Mouse (Mus musculus): Measurements from ENCODE around the gene Smim22. TPM values are rescaled to one million over a fixed set of nuclear protein-coding genes. Genes with fewer than 3 reads are reported as not detected.

Smim22 gene
- polyA plus RNA-seq, 1 experiment from 2014 or later, result 57.4 TPM

- Histone ChIP-seq H3K4me1 (replicated peaks; ENCODE audit: control insufficient read depth, insufficient read depth, low read length) (peaks cover 10% of the 10 kb centered on the region), H3K4me2 (ENCODE audit: low read length) (peak within 1 kb of the TSS; percentile 67), H3K27ac (ENCODE audit: low read depth) (peak within 1 kb of the TSS; percentile 51; the same call in 1 of the 2 replicates), H3K9me3 (ENCODE audit: control insufficient read depth, low read length) (no peaks in the 10 kb centered on the region), H3K27me3 (replicated peaks; ENCODE audit: control insufficient read depth, insufficient read depth, low read length) (no peaks in the 10 kb centered on the region), H3K36me3 (ENCODE audit: control insufficient read depth, insufficient read depth, low read length) (peaks cover 51% of the 10 kb centered on the region), H3K4me3 (ENCODE audit: low read depth, low read length) (peak within 1 kb of the TSS; percentile 73), H3K9ac (ENCODE audit: low read length) (peak within 1 kb of the TSS; percentile 67)
- DNase-seq (ENCODE audit: low spot score), result peak; percentile 99
- ATAC-seq (replicated peaks; ENCODE audit: low FRiP score, low TSS enrichment, low read depth), result peak; percentile 99
- under 1% methylated on average over 56 of the region's 63 CpGs for WGBS
Observed at GRCm38 (mm10) chr16:5013054-5013838, 6.2 kb downstream of the Smim22 start, which contains the start of gene Rogdi. Gene Rogdi (minus strand): TSS chr16:5013553.

- Histone ChIP-seq H3K4me2 (ENCODE audit: low read length) (no peak overlapping the region), H3K4me1 (replicated peaks; ENCODE audit: control insufficient read depth, insufficient read depth, low read length) (peaks cover 10% of the 10 kb centered on the region), H3K27ac (ENCODE audit: low read depth) (no peak overlapping the region; the same call in 1 of the 2 replicates), H3K9ac (ENCODE audit: low read length) (no peak overlapping the region), H3K27me3 (replicated peaks; ENCODE audit: control insufficient read depth, insufficient read depth, low read length) (no peaks in the 10 kb centered on the region), H3K9me3 (ENCODE audit: control insufficient read depth, low read length) (no peaks in the 10 kb centered on the region), H3K4me3 (ENCODE audit: low read depth, low read length) (no peak overlapping the region), H3K36me3 (ENCODE audit: control insufficient read depth, insufficient read depth, low read length) (peaks cover 59% of the 10 kb centered on the region)
- 85% methylated on average over 4 of the region's 4 CpGs for WGBS
- DNase-seq (ENCODE audit: low spot score), result no peak
- no peak for ATAC-seq (replicated peaks; ENCODE audit: low FRiP score, low TSS enrichment, low read depth)
Observed at GRCm38 (mm10) chr16:5014578-5014977, 7.5 kb downstream of the Smim22 start.

GRCm38 (mm10) chr16:5024021-5024420 is 16.9 kb downstream of the Smim22 start:
- H3K4me3 ChIP-seq (ENCODE audit: low read depth, low read length), result no peak overlapping the region

GRCm38 (mm10) chr16:5029847-5030246 is 22.8 kb downstream of the Smim22 start:
- Histone ChIP-seq H3K9me3 (ENCODE audit: control insufficient read depth, low read length) (no peaks in the 10 kb centered on the region), H3K27ac (ENCODE audit: low read depth) (no peak overlapping the region), H3K27me3 (replicated peaks; ENCODE audit: control insufficient read depth, insufficient read depth, low read length) (no peaks in the 10 kb centered on the region), H3K4me3 (ENCODE audit: low read depth, low read length) (no peak overlapping the region), H3K4me2 (ENCODE audit: low read length) (no peak overlapping the region), H3K4me1 (replicated peaks; ENCODE audit: control insufficient read depth, insufficient read depth, low read length) (no peaks in the 10 kb centered on the region), H3K36me3 (ENCODE audit: control insufficient read depth, insufficient read depth, low read length) (peaks cover 100% of the 10 kb centered on the region), H3K9ac (ENCODE audit: low read length) (no peak overlapping the region)
- ATAC-seq (replicated peaks; ENCODE audit: low FRiP score, low TSS enrichment, low read depth), result no peak
- no peak for DNase-seq (ENCODE audit: low spot score)
- 63% methylated on average over 2 of the region's 2 CpGs for WGBS

More at GRCm38 (mm10) chr16:5024021-5024420, 16.9 kb downstream of the Smim22 start:
- no peak overlapping the region for H3K27ac ChIP-seq (ENCODE audit: low read depth)
- WGBS, result 94% methylated on average over 3 of the region's 3 CpGs
- no peak for ATAC-seq (replicated peaks; ENCODE audit: low FRiP score, low TSS enrichment, low read depth)
- no peak overlapping the region for H3K4me2 ChIP-seq (ENCODE audit: low read length)
- H3K4me1 ChIP-seq (replicated peaks; ENCODE audit: control insufficient read depth, insufficient read depth, low read length), result no peaks in the 10 kb centered on the region
- no peak for DNase-seq (ENCODE audit: low spot score)
- no peaks in the 10 kb centered on the region for H3K27me3 ChIP-seq (replicated peaks; ENCODE audit: control insufficient read depth, insufficient read depth, low read length)
- H3K36me3 ChIP-seq (ENCODE audit: control insufficient read depth, insufficient read depth, low read length), result peaks cover 100% of the 10 kb centered on the region
- no peaks in the 10 kb centered on the region for H3K9me3 ChIP-seq (ENCODE audit: control insufficient read depth, low read length)
- no peak overlapping the region for H3K9ac ChIP-seq (ENCODE audit: low read length)

- Histone ChIP-seq H3K4me2 (ENCODE audit: low read length) (no peak overlapping the region), H3K27ac (ENCODE audit: low read depth) (no peak overlapping the region), H3K9me3 (ENCODE audit: control insufficient read depth, low read length) (no peaks in the 10 kb centered on the region), H3K4me3 (ENCODE audit: low read depth, low read length) (no peak overlapping the region), H3K4me1 (replicated peaks; ENCODE audit: control insufficient read depth, insufficient read depth, low read length) (no peaks in the 10 kb centered on the region), H3K9ac (ENCODE audit: low read length) (no peak overlapping the region), H3K36me3 (ENCODE audit: control insufficient read depth, insufficient read depth, low read length) (peaks cover 98% of the 10 kb centered on the region), H3K27me3 (replicated peaks; ENCODE audit: control insufficient read depth, insufficient read depth, low read length) (no peaks in the 10 kb centered on the region)
- ATAC-seq (replicated peaks; ENCODE audit: low FRiP score, low TSS enrichment, low read depth), result no peak
- 91% methylated on average over 3 of the region's 3 CpGs for WGBS
- DNase-seq (ENCODE audit: low spot score), result no peak
Observed at GRCm38 (mm10) chr16:5035591-5035990, 28.5 kb downstream of the Smim22 start.

- Histone ChIP-seq H3K9ac (ENCODE audit: low read length) (no peak overlapping the region), H3K27me3 (replicated peaks; ENCODE audit: control insufficient read depth, insufficient read depth, low read length) (no peaks in the 10 kb centered on the region), H3K9me3 (ENCODE audit: control insufficient read depth, low read length) (no peaks in the 10 kb centered on the region), H3K36me3 (ENCODE audit: control insufficient read depth, insufficient read depth, low read length) (peaks cover 97% of the 10 kb centered on the region), H3K4me1 (replicated peaks; ENCODE audit: control insufficient read depth, insufficient read depth, low read length) (no peaks in the 10 kb centered on the region), H3K4me3 (ENCODE audit: low read depth, low read length) (no peak overlapping the region), H3K4me2 (ENCODE audit: low read length) (no peak overlapping the region), H3K27ac (ENCODE audit: low read depth) (no peak overlapping the region)
- no peak for DNase-seq (ENCODE audit: low spot score)
- no peak for ATAC-seq (replicated peaks; ENCODE audit: low FRiP score, low TSS enrichment, low read depth)
- 89% methylated on average over 5 of the region's 5 CpGs for WGBS
Observed at GRCm38 (mm10) chr16:5036649-5037234, 29.7 kb downstream of the Smim22 start.

GRCm38 (mm10) chr16:5045322-5045721 is 38.2 kb downstream of the Smim22 start:
- ATAC-seq (replicated peaks; ENCODE audit: low FRiP score, low TSS enrichment, low read depth), result no peak
- Histone ChIP-seq H3K4me3 (ENCODE audit: low read depth, low read length) (no peak overlapping the region), H3K4me1 (replicated peaks; ENCODE audit: control insufficient read depth, insufficient read depth, low read length) (peaks cover 9% of the 10 kb centered on the region), H3K9me3 (ENCODE audit: control insufficient read depth, low read length) (no peaks in the 10 kb centered on the region), H3K9ac (ENCODE audit: low read length) (no peak overlapping the region), H3K36me3 (ENCODE audit: control insufficient read depth, insufficient read depth, low read length) (peaks cover 74% of the 10 kb centered on the region), H3K4me2 (ENCODE audit: low read length) (no peak overlapping the region), H3K27ac (ENCODE audit: low read depth) (no peak overlapping the region), H3K27me3 (replicated peaks; ENCODE audit: control insufficient read depth, insufficient read depth, low read length) (no peaks in the 10 kb centered on the region)
- DNase-seq (ENCODE audit: low spot score), result no peak
- 94% methylated on average over 3 of the region's 3 CpGs for WGBS

- Histone ChIP-seq H3K36me3 (ENCODE audit: control insufficient read depth, insufficient read depth, low read length) (peaks cover 48% of the 10 kb centered on the region), H3K4me1 (replicated peaks; ENCODE audit: control insufficient read depth, insufficient read depth, low read length) (peaks cover 16% of the 10 kb centered on the region), H3K4me3 (ENCODE audit: low read depth, low read length) (peak overlapping the region; percentile 96), H3K27ac (ENCODE audit: low read depth) (peak overlapping the region; percentile 86), H3K9ac (ENCODE audit: low read length) (peak overlapping the region; percentile 83), H3K27me3 (replicated peaks; ENCODE audit: control insufficient read depth, insufficient read depth, low read length) (no peaks in the 10 kb centered on the region), H3K9me3 (ENCODE audit: control insufficient read depth, low read length) (no peaks in the 10 kb centered on the region), H3K4me2 (ENCODE audit: low read length) (peak overlapping the region; percentile 94)
- ATAC-seq (replicated peaks; ENCODE audit: low FRiP score, low TSS enrichment, low read depth) (peak; percentile 51), DNase-seq (ENCODE audit: low spot score) (no peak)
- WGBS, result 1% methylated on average over 38 of the region's 38 CpGs
Observed at GRCm38 (mm10) chr16:5049182-5049773, 42.2 kb downstream of the Smim22 start.

All from intestine, embryonic 14.5 days (tissue).